Mouse (Mus musculus) spleen, adult 18-20 months (tissue): ENCODE data around the gene Rundc1.
"Not testable (repeated sequence)": the region's sequence is repeated elsewhere in the genome, so short reads cannot be mapped to it uniquely, and the experiment has no call there.

ENCODE experiments used
- DNase-seq, 2 experiments: peaks; one replicate each; pipeline ENCODE4 v3.0.0; 2022; ENCODE audit warnings: mixed read lengths in 2 of 2

Rundc1 gene

DNA sequence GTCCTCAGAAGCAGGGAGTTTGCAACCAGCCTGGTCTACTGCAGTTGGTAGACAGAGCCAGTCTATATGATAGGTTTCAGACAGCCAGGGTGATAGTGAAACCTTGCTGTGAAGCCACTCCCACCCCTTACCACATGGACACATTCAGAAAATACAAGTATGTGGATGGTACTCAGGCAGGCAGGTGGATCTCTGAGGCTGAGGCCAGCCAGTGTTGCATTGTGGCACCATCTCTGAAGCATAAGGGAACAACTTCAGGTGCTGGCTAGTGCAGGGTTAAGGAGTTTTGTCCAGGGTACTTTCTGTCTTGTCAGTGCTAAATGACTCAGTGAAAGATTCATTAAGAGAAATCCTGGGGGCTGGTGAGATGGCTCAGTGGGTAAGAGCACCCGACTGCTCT is 21.4 kb downstream of the Rundc1 start:
- DNase-seq: no peak

DNA sequence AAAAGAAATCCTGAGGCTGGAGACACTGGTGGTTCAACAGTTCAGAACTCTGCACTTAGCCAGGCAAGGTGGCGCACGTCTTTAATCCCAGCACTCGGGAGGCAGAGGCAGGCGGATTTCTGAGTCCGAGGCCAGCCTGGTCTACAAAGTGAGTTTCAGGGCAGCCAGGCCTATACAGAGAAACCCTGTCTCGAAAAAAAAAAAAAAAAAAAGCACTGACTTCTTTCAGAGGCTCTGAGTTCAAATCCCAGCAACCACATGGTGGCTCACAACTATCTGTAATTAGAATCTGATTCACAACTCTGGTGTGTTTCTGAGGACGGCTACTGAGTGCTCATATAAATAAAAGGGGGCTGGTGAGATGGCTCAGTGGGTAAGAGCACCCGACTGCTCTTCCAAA is 22.0 kb downstream of the Rundc1 start:
- DNase-seq: not testable (repeated sequence)

DNA sequence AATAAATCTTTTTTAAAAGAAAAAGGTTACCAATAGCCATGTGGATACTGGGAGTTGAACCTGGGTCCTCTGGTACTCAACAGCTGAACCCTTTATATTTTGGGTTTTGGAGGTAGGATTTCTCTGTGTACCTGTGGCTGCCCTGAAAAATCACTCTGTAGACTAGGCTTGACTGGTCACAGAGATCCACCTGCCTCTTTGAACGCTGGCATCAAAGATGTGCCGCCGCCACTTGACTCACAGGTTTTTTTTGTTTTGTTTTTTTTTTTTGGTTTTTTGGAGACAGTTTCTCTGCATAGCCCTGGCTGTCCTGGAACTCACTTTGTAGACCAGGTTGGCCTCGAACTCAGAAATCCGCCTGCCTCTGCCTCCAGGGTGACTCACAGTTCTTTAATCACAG is 22.9 kb downstream of the Rundc1 start:
- no peak for DNase-seq

DNA sequence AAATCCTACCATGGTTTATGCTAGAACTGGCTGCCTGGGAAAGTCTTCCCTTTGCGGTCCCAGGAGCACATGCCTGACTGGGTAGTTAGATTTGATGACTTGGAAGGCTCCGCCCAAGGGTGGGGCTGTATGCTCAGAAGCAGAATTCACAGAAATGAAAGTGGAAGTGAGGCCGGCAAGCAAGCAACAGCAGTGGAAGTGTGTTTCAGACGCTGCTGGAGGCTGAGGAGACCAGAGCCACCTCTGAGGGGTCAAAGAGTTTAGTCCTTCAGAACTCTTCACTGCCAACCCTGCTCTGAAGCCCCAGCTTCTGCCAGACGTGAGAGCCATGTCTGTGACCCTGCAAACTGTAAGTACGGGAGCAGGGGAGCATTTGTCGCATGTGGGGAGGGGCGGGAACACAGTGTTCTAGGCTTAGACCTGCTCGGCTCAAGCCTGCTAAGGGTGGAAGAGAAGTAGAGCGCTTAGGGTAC is 23.4 kb downstream of the Rundc1 start, which contains the start of gene Ifi35:
Gene Ifi35, plus strand, starts transcription at position 134 of the 473 bp plus-strand sequence.
- DNase-seq: peak; percentile 59 to 74

DNA sequence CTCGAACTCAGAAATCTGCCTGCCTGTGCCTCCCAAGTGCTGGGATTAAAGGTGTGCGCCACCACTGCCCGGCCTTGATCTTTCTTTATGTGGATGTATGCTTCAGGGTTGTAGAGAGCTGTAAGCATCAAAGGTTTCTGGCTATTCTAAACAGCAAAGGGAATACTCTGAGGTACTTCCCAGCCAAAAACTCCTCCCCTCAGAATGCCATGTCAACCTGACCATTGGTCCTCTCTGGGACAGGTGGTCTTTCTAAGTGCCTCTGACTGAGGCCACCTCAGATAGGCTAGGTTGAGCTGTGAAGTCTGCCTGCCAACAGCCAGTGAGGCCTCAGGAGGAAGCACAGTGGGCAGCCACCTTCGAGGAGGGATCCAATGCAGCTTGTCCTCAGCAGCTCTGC is 24.0 kb downstream of the Rundc1 start:
- DNase-seq: peak in 1 of 2 experiments; percentile 16

DNA sequence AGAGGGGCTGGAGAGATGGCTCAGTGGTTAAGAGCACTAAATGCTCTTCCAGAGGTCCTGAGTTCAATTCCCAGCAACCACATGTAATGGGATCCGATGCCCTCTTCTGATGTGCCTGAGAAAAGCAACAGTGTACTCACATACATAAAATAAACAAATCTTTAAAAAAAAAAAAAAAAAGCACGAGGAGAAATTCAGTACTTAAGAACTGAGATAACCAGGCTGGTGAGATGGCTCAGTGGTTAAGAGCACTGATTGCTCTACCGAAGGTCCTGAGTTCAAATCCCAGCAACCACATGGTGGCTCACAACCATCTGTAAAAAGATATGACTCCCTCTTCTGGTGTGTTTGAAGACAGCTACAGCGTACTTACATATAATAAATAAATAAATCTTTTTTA is 24.7 kb downstream of the Rundc1 start:
- not testable (repeated sequence) for DNase-seq

DNA sequence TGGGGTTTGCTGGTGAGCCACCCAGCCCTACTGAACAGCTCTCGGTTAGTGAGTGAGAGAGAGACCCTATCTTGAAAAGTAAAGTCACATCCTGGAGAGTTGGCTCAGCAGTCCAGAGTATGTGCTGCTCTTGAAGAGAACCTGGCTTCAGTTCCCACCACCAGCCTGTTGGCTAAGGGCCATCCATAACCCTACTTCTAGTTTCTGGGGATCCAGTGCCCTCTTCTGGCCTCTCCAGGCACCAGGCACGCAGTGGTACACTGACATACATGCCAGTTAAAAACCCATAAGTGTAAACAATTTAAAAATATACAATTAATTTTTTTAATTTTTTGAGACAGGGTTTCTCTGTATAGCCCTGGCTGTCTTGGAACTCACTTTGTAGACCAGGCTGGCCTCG is 25.5 kb downstream of the Rundc1 start:
- no peak for DNase-seq

DNA sequence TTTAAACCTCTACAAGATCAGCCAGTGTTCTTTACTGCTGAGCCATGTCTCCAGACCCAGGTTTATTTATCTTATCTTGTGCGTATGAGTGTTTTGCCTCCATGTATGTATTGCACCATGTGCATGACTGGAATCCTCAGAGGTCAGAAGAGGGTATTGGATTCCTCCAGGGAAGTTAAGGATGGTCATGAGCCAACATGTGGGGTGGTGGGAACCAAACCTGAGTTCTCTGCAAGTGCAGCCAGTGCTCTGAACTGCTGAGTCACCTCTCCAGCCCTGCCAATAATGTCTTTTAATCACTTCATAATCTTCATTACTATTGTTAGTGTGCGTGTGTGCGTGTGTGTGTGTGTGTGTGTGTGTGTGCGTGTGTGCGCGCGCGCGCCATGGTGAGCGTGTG is 26.7 kb downstream of the Rundc1 start:
- DNase-seq: no peak

DNA sequence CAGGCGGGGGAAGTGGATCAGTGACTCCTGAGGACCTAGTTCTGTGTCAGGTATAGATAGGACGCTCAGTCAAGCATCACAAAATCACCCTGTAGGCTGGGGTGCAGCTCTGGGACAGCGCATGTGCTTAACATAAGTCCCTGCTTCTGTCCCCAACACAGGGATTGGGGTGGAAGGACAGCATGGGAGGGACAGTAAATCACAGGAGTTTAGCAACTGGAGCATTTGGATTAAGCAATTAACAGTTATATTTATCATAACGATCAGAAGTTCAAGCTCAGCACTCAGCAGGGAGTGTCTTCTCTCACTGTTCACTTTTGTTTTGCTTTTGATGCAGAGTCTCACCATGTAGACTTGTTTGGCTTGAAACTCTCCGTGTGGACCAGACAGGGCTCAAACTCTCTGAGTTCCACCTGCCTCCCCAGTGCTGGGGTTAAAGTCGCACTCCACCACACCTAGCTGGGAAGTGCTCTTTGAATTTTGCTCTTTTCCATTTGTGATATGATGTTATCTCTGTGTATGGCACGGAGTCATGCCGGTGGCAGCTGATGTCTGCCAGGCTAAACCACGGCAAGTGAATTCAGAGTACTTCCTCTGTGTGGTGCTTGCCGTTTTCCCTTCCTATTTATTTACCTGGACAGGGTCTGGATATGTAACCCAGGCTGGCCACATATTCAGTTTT is 27.3 kb downstream of the Rundc1 start:
- no peak for DNase-seq

DNA sequence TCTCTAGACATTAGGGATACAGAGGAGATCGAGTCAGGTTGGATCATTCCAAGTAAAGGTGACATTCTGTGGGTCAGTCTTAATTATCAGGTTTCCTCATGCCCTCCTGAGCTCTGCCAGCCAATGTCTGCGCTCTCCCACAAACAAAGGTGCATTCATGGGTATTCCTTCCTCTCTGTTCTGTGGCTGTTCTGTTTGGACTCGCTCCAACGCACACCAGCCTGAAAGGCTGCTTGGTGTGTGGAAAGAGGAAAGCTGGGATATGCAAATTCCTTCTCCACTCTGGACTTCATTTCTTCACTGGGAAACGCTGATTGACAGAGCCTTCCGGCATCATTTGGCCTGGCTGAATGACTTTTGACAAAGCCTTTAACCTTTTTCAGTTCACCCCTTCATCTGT is 29.8 kb downstream of the Rundc1 start:
- DNase-seq: no peak

DNA sequence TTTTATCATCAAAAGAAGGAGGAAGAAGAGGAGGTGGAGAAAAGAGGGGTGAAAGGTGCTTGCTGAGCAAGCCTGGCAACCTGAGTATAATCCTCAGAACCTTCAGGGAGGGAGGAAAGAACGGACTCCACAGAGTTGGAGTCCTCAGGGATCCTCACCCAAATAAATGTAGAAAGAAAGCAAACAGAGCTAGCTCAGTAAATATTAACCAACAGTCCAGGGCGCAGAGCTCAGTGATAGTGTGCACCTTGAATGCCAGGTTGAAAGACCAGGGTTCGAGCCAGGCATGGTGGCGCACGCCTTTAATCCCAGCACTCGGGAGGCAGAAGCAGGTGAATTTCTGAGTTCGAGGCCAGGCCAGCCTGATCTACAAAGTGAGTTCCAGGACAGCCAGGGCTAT is 30.7 kb downstream of the Rundc1 start:
- DNase-seq: no peak

DNA sequence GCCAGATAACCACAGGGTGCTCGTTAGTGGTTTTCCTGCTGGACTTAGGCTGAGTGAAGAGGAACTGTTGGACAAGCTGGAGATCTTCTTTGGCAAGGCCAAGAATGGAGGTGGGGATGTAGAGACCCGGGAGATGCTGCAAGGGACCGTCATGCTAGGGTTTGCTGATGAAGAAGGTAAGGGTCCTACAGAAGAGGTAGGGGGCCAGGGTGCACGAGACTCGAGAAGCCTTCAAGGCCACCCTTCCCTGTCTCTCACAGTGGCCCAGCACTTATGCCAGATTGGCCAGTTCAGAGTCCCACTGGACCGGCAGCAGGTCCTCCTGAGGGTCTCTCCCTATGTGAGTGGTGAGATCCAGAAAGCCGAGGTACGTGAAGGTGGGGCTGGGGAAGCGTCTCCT is 32.7 kb downstream of the Rundc1 start:
- no peak for DNase-seq

DNA sequence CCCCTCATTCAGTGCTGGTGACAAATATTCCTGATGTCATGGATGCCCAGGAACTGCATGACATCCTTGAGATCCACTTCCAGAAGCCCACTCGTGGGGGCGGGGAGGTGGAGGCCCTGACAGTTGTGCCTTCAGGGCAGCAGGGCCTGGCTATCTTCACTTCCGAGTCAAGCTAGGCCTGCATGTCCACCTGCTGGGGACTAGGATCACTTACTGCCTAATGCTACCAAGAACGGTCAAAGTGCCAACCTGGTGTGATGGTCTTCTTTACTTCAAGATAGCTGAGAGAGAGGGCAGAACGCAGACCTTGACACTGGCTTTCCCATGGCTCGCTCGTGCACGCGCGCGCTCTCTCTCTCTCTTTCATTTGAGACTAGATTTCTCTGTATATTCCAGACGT is 33.3 kb downstream of the Rundc1 start:
- DNase-seq: no peak

DNA sequence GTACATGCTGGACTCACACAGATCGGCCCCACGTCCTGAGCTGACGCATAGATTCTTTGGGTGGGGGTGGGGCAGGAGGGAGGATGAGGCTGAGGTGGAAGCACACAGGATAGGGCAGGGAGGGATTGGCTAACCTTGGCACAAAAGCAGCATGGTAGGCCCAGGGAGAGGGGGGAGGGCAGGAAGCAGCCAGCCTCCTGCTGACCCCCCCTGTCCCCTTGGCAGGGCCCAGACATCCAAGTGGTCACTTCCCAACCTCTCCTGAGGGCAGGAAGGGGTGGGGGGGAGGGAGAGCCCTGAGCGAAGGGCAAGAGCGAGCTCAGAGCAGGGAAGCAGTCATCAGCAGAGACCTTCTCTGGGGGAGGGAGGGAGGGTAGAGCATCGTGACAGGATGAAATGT is 34.8 kb downstream of the Rundc1 start:
- DNase-seq: no peak

DNA sequence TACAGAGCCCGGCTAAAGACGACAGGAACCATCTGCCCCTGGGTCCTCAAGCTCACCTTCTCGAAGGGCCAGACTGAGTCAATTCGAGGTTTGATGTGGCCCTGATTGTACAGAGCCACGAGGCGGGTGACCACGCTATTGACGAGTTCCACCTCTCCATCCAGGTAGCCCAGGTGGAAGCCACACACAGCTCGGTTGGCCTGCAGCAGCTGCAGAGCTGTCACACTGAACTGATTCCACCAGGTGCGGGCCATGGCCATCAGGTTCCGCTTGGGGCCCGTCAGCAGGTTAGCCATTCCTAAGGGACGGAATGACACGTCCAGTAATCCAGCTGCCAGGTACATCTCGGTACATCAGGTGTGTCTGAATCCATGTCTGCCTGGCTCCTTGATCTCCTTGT is 35.4 kb downstream of the Rundc1 start:
- no peak for DNase-seq

DNA sequence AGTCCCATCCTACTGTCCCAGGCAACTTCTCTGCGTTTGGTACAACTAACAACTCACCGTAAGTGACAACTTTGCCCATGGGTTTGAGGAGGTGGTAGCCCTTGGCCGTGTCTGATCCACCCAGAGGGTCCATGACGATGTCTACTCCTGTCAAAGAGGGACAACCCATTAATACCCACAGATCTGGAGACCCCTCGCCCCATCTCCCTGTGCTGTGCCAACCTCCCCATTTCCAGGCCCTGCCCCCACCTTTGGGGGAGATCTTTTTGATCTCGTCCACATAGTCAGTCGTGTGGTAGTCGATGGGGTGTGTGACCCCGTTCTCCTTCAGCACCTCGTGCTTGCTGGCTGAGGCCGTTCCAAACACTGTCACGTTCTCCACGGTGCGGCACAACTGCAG is 37.3 kb downstream of the Rundc1 start:
- no peak for DNase-seq

DNA sequence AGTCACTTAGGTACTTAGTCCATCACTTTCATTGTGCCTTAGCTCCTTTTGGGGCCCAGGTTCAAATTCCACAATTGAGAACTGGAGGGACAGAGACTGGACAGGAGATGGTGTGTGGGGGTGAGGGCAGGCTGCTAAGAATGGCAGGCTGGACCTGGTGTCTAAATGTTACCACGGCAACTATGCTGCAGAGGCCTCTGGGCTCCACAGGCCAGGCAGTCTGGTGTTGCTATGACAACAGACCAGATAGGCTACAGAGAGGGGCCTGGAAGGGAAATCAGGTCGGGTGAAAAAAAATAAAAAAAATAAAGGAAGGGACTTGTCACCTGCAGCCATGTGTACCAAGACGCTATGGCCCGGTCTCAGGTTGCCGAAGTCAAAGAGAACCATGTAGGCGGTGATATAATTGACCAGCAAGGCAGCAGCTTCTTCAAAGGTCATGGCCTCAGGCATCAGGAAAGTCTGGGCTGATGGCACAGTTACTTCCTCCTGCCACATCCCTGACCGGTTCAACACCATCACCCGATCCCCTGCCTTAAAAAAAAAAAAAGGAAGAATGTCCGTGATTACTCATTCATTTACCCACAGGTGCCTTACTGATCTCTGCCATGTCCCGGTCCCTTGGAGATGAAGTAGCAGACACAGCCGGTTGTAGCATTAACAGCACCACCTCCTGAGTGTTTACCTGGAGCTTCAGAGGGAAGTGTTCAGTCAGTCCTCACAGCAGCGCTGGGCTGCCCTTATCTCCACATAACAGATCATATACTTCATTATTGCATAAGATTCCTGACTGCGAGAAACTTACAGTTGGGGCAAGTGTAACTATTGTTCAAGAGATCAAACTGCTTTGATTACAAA is 37.9 kb downstream of the Rundc1 start:
- DNase-seq: no peak

DNA sequence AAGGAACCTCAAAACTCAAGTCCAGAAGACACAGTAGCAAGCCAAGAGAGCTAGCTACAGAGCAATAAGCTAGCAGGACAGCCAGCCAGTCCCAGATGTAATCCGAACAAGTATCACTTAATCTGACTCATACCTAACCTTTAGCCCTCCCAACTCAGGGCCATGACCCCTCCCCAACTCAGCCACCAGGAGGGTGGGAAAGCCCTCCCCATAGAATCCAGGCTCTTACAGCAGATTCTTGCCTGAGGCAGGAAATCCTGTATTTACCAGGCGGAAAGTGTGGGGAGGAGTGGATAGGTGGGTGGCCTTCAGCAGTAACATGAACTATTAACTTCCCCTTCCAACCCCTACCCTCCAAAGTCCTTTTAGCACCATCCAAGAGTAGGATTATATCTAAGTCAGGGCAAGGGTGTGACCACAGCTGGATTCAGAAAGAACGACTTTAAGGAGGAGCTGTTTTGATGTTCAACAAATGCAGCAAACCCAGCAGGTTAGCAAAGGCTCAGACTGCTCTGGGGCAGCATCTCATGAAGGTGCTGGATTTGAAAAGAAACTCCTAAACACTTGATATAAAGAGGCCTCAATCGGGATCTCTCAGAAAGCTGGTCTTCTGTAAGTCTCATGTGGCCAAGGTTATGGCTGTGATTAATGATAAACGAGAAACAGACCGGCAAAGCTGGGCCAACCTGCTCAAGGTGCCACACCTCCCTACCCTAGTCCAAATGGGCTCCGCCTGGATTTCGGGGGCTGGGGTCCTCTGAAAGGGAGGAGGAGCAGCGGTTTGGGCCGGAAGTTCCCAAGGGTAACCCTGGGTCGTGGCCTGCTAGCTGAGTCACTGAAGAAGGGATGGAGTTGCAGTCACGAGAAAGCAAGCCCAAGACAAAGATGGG is 39.6 kb downstream of the Rundc1 start, which contains the start of gene Rnd2:
Gene Rnd2, plus strand, starts transcription at position 789 of the 890 bp plus-strand sequence.
- DNase-seq: no peak

DNA sequence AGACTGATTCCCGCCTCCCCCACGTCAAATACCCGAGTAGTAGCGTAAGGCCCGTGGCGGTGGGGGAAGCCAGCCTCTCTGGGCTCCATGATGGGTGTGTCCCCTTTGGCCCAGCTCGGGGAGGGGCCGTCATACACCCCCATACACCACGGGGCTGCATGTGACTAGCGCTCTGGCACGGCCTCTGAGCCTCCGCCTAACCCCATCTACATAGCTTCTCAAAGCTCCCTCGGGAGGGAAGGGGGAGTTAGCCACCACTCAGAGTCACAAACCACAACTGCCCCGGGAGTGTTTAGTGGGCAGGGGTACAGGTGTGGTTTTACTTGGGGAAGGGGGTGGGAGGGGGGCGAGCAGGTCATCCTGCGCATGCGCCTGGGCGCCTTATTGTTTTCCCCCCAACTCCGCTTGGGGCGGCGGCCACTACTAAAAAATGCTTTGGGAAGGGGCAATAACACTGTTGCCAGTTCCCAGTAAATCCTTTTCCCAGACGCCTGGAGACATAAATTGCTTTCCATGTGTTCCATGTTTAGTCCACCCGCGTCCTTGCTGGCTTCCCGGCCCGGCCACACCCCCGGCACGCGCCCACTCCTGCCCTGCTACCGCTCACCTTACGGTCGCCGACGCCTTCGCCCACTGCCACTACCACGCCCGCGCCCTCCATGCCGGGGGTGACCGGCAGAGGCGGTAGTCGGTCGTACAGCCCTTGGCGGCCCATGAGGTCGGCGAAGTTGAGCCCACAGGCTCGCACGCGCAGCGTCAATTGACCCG is 40.4 kb downstream of the Rundc1 start:
- peak; percentile 20 to 40 for DNase-seq

DNA sequence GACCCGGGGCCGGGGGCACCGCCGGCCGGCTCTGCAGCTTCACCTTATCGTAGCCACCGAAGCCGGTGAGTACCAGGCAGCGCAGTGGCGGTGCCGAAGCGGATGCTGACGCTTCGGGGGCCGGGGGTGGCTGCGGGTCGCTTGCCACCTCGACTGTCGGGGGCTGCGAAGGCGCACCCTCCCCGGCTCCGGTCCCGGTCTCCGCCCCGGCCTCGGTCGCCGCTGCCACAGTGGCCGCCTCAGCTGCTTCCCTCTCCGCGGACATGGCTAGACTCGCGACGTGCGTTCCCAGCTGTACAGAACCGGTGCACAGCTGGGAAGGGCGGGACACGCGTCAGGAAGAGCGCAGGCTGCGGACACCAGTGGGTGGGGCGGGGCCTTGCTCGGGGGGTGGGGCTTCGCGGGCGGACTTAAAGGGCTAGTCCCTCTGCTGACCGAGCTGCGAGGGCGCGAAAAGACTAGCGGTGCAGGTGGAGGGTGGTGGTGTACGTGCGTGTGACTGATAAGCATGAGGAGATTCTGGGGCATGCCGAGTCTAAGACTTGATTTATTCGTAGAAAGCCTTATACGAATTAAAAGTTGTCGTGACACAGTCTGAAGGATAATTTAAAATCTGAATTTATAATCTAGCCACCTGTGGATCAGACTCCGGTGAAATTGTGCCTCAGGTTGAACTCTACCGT is 41.1 kb downstream of the Rundc1 start, which contains the start of gene Vat1:
Gene Vat1, minus strand, starts transcription at position 362 of the 683 bp plus-strand sequence.
- DNase-seq: peak; percentile 55 to 67

DNA sequence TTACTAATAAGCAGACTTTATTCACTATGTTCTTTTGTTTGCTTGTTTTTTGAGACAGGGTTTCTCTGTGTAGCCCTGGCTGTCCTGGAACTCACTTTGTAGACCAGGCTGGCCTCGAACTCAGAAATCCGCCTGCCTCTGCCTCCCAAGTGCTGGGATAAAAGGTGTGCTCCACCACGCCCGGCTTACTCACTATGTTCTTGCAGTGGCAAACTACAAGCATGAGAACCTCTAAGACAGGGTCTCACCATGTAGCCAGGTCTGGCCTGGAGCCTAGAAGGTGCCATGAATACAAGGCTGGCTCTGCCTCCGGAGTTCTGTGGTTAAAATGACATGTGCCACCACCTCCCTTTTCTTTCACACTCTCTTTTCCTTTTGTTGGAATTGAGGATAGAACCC is 41.7 kb downstream of the Rundc1 start:
- not testable (repeated sequence) for DNase-seq
